Mouse (Mus musculus) neural tube, embryonic 15.5 days (tissue): ENCODE data around the gene Cacna1b. TPM values are rescaled to one million over a fixed set of nuclear protein-coding genes. Genes with fewer than 3 reads are reported as not detected.

Experiments used
- ATAC-seq: fragments of 200-750 bp; cut with Nextera tagmentation; 2 replicates; pipeline ENCODE4 v1.8.0; 2017; ENCODE audit warnings: mild to moderate bottlenecking, moderate TSS enrichment, moderate library complexity; ENCODE audit not compliant: low FRiP score
- H3K27ac ChIP-seq: fragments of 300-500 bp; sonication (generic); replicated peaks from 2 replicates; pipeline ENCODE4 v1.5.1; 2015; ENCODE audit warnings: mild to moderate bottlenecking, inconsistent platforms
- H3K27me3 ChIP-seq: fragments of 300-500 bp; sonication (generic); replicated peaks from 2 replicates; pipeline ENCODE4 v1.6.1; 2015; ENCODE audit warnings: inconsistent platforms
- H3K36me3 ChIP-seq: fragments of 300-500 bp; sonication (generic); 2 replicates; pipeline ENCODE4 v1.6.1; 2015; ENCODE audit warnings: inconsistent platforms
- H3K4me1 ChIP-seq: fragments of 300-500 bp; sonication (generic); 2 replicates; pipeline ENCODE4 v1.6.1; 2015; ENCODE audit warnings: inconsistent platforms
- H3K4me2 ChIP-seq: fragments of 300-500 bp; sonication (generic); 2 replicates; pipeline ENCODE4 v1.6.1; 2015; ENCODE audit warnings: inconsistent platforms, mild to moderate bottlenecking, moderate library complexity
- H3K4me3 ChIP-seq: fragments of 300-500 bp; sonication (generic); replicated peaks from 2 replicates; pipeline ENCODE4 v1.5.1; 2015; ENCODE audit warnings: mild to moderate bottlenecking, inconsistent platforms
- H3K9ac ChIP-seq: fragments of 300-500 bp; sonication (generic); replicated peaks from 2 replicates; pipeline ENCODE4 v1.6.1; 2015; ENCODE audit warnings: mild to moderate bottlenecking, inconsistent platforms
- H3K9me3 ChIP-seq: fragments of 300-500 bp; sonication (generic); replicated peaks from 2 replicates; pipeline ENCODE4 v1.6.1; 2016; ENCODE audit warnings: inconsistent platforms
- WGBS: fragments of 180-500 bp; shearing (Covaris S2); methylation state at CpG from one replicate; pipeline ENCODE4 v1.1.7; 2015; ENCODE audit warnings: mixed read lengths; 5-methylcytosine and 5-hydroxymethylcytosine counted together
- polyA plus RNA-seq: library from polyadenylated mRNA; unstranded; fragments of >200 nt; fragmentation: Nextera tagmentation; extraction: Ambion mirVana; gene quantifications from 2 replicates; pipeline ENCODE4 v1.2.1, GENCODE M21; 2015

The Cacna1b gene
- polyA plus RNA-seq, 1 experiment from 2014 or later: 16.0 TPM

- no peak overlapping the region for H3K4me2 ChIP-seq
- no peak overlapping the region for H3K9ac ChIP-seq
- H3K9me3 ChIP-seq: no peaks in the 10 kb centered on the region
- peaks cover 62% of the 10 kb centered on the region for H3K36me3 ChIP-seq
- H3K27me3 ChIP-seq: no peaks in the 10 kb centered on the region
- H3K4me1 ChIP-seq: no peaks in the 10 kb centered on the region
- ATAC-seq: no peak
- H3K4me3 ChIP-seq: no peak overlapping the region
- H3K27ac ChIP-seq: no peak overlapping the region
- 93% methylated on average over 7 of the region's 7 CpGs for WGBS
These were observed 45.0 kb downstream of the Cacna1b start for GRCm38 (mm10) chr2:24717963-24718362.

GRCm38 (mm10) chr2:24717461-24717860, 45.5 kb downstream of the Cacna1b start:
- Histone ChIP-seq H3K9me3 (no peaks in the 10 kb centered on the region), H3K4me2 (no peak overlapping the region), H3K4me1 (no peaks in the 10 kb centered on the region), H3K4me3 (no peak overlapping the region), H3K36me3 (peaks cover 60% of the 10 kb centered on the region), H3K27ac (no peak overlapping the region), H3K9ac (no peak overlapping the region), H3K27me3 (no peaks in the 10 kb centered on the region)
- ATAC-seq: no peak
- WGBS: 83% methylated on average over 4 of the region's 4 CpGs

GRCm38 (mm10) chr2:24705929-24706328, 57.0 kb downstream of the Cacna1b start:
- H3K27me3 ChIP-seq: no peaks in the 10 kb centered on the region
- H3K4me2 ChIP-seq: no peak overlapping the region
- H3K4me3 ChIP-seq: no peak overlapping the region
- H3K36me3 ChIP-seq: peaks cover 53% of the 10 kb centered on the region
- no peaks in the 10 kb centered on the region for H3K4me1 ChIP-seq
- WGBS: 82% methylated on average over 10 of the region's 10 CpGs
- H3K9me3 ChIP-seq: 0 out of 2 replicates have a peak, but pooled peaks cover 5% of the 10 kb centered on the region
- no peak overlapping the region for H3K9ac ChIP-seq
- no peak overlapping the region for H3K27ac ChIP-seq
- 0 out of 2 replicates have a peak, but pooled peaks have one; percentile 42 for ATAC-seq

DNA sequence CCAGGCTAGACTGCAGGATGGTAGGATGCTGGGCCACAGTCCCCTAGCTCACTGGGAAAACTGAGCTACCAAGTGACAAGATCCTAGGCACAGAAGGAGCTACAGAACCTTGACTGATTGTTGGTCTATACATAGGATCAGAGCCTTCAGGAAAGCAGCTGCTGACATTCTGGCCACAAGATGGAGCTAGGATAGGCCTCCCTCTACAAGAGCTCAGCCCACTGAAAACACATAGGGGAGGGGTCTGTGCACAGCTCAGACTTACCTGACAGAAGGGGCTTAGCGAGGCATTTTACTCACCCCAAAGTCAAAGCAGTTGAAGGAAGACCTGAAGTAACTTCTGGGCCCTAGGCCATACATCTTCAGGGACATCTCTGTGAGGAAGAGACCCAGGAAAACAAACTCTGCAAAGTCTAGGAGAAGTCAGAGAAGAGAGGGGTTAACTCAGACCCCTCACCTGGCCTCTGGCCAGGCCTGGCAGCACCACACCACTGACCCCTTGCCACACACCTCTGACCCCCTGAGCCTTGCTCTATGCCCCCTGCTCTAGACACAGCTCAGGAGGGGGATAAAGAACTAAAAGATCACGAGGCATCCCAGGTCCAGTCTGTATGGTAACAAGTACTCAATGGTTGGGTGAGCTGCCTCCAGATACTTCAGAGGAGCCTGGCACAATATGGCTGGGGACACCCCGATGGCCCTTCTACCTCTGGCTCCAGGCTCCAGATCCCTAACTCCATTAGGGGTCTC, 60.6 kb downstream of the Cacna1b start:
- H3K4me2 ChIP-seq: no peak overlapping the region
- no peaks in the 10 kb centered on the region for H3K4me1 ChIP-seq
- no peak overlapping the region for H3K4me3 ChIP-seq
- H3K27ac ChIP-seq: no peak overlapping the region
- H3K27me3 ChIP-seq: no peaks in the 10 kb centered on the region
- H3K9ac ChIP-seq: no peak overlapping the region
- WGBS: 81% methylated on average over 3 of the region's 3 CpGs
- ATAC-seq: no peak
- peaks cover 89% of the 10 kb centered on the region for H3K36me3 ChIP-seq
- no peaks in the 10 kb centered on the region for H3K9me3 ChIP-seq

DNA sequence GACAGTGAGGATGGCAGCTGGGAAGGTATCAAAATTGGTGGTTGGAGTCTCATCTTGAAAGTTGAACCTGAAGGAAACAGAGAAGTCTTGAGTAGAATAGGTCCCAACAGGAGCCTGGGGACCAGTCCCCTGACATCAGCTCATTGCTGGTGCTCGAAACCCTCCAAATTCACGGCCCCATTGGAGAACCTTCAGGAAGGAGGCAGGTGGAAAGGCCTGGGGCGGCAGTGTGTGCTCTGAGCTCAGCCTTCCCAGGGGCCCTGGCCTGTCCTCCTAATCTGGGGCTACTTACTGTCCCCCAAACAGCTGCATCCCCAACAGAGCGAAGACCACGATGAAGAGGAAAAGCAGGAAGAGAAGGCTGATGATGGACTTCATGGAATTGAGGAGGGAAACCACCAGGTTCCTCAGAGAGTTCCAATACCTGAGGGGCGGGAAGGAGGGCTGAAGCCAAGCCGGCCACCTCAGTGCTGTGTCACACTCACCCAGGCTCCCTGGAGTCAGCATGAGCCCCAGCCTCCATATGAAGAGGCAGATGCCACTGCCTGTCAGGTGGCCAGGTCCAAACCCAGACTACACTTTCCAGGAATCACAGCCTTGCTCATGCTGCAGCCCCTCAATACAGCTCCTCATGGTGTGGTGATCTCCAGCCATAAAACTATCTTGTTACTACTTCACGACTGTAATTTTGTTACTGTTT, 65.5 kb downstream of the Cacna1b start:
- Histone ChIP-seq H3K4me2 (no peak overlapping the region), H3K4me3 (no peak overlapping the region), H3K27ac (no peak overlapping the region), H3K4me1 (no peaks in the 10 kb centered on the region), H3K27me3 (no peaks in the 10 kb centered on the region), H3K36me3 (peaks cover 62% of the 10 kb centered on the region), H3K9ac (no peak overlapping the region), H3K9me3 (no peaks in the 10 kb centered on the region)
- ATAC-seq: no peak
- WGBS: 91% methylated on average over 8 of the region's 8 CpGs

GRCm38 (mm10) chr2:24692371-24692770, 70.6 kb downstream of the Cacna1b start:
- Histone ChIP-seq H3K36me3 (peaks cover 49% of the 10 kb centered on the region), H3K27me3 (no peaks in the 10 kb centered on the region), H3K9me3 (no peaks in the 10 kb centered on the region), H3K4me3 (no peak overlapping the region), H3K4me1 (no peaks in the 10 kb centered on the region), H3K9ac (no peak overlapping the region), H3K27ac (no peak overlapping the region), H3K4me2 (no peak overlapping the region)
- WGBS: 96% methylated on average over 2 of the region's 2 CpGs
- ATAC-seq: no peak

- no peak for ATAC-seq
- Histone ChIP-seq H3K36me3 (peaks cover 65% of the 10 kb centered on the region), H3K27me3 (no peaks in the 10 kb centered on the region), H3K9ac (no peak overlapping the region), H3K4me2 (no peak overlapping the region), H3K4me1 (no peaks in the 10 kb centered on the region), H3K9me3 (no peaks in the 10 kb centered on the region), H3K4me3 (no peak overlapping the region), H3K27ac (no peak overlapping the region)
- 100% methylated on average over 2 of the region's 2 CpGs for WGBS
These were observed 72.6 kb downstream of the Cacna1b start for GRCm38 (mm10) chr2:24690356-24690755.

- H3K4me1 ChIP-seq: no peaks in the 10 kb centered on the region
- H3K36me3 ChIP-seq: peaks cover 77% of the 10 kb centered on the region
- no peak overlapping the region for H3K4me3 ChIP-seq
- H3K4me2 ChIP-seq: no peak overlapping the region
- H3K27ac ChIP-seq: no peak overlapping the region
- 74% methylated on average over 5 of the region's 5 CpGs for WGBS
- H3K9ac ChIP-seq: no peak overlapping the region
- H3K9me3 ChIP-seq: no peaks in the 10 kb centered on the region
- H3K27me3 ChIP-seq: no peaks in the 10 kb centered on the region
- no peak for ATAC-seq
These were observed 77.6 kb downstream of the Cacna1b start for GRCm38 (mm10) chr2:24685347-24685746.

GRCm38 (mm10) chr2:24684796-24685195, 78.2 kb downstream of the Cacna1b start:
- Histone ChIP-seq H3K9ac (no peak overlapping the region), H3K4me3 (no peak overlapping the region), H3K4me2 (no peak overlapping the region), H3K27me3 (no peaks in the 10 kb centered on the region), H3K9me3 (no peaks in the 10 kb centered on the region), H3K4me1 (no peaks in the 10 kb centered on the region), H3K27ac (no peak overlapping the region), H3K36me3 (peaks cover 72% of the 10 kb centered on the region)
- 93% methylated on average over 4 of the region's 4 CpGs for WGBS
- ATAC-seq: no peak

DNA sequence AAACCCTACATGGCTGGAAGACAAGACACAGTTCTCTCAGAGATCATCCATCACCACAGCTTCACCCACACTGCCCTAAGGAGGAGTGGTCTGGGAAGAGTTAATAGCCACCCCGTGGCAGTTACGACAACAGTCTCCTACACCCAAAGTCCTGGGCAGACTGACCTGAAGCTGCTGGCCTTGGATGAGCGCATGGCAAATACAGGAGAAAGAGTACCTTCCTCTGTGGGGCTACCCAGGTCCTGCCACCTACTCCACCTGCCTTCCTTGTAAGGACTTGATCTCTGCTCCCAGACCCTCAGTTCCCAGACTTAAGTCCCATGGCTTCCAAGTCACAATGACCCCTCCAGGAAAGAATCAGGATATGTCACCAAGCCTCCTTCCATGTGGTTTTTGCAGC, 79.7 kb downstream of the Cacna1b start:
- 81% methylated on average over 3 of the region's 3 CpGs for WGBS

DNA sequence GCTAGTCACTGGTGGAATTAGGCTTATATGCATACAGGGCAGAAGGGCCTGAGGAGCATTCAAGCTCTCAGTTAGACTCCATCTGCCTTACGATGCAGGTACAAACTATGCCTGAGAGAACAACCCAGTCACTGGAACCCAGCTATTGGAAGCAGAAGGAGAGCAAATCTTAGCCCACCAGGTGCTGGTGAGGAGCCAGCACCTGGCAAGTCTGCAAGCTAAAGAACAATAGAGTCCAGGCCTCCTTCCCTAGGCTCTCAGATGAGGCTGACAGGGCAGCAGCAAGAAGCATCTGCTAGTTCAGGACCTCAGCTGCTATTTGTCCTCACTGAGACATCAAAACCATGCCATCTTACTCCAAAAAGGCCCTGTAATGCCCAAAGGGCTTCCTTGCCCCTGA, 82.2 kb downstream of the Cacna1b start:
- WGBS: 84% methylated on average over 1 of the region's 1 CpGs
- Histone ChIP-seq H3K36me3 (peaks cover 60% of the 10 kb centered on the region), H3K4me2 (no peak overlapping the region), H3K9me3 (no peaks in the 10 kb centered on the region), H3K4me1 (no peaks in the 10 kb centered on the region), H3K27me3 (no peaks in the 10 kb centered on the region), H3K4me3 (no peak overlapping the region), H3K9ac (no peak overlapping the region), H3K27ac (no peak overlapping the region)
- ATAC-seq: no peak

More for the DNA sequence above, 79.7 kb downstream of the Cacna1b start:
- H3K36me3 ChIP-seq: peaks cover 65% of the 10 kb centered on the region
- H3K4me2 ChIP-seq: no peak overlapping the region
- H3K4me3 ChIP-seq: no peak overlapping the region
- no peak for ATAC-seq
- no peak overlapping the region for H3K9ac ChIP-seq
- H3K9me3 ChIP-seq: no peaks in the 10 kb centered on the region
- H3K27me3 ChIP-seq: no peaks in the 10 kb centered on the region
- H3K4me1 ChIP-seq: no peaks in the 10 kb centered on the region
- no peak overlapping the region for H3K27ac ChIP-seq

GRCm38 (mm10) chr2:24680176-24680575, 82.8 kb downstream of the Cacna1b start:
- Histone ChIP-seq H3K36me3 (peaks cover 56% of the 10 kb centered on the region), H3K27ac (no peak overlapping the region), H3K9ac (no peak overlapping the region), H3K4me1 (no peaks in the 10 kb centered on the region), H3K27me3 (no peaks in the 10 kb centered on the region), H3K4me3 (no peak overlapping the region), H3K9me3 (no peaks in the 10 kb centered on the region), H3K4me2 (no peak overlapping the region)
- ATAC-seq: no peak
- WGBS: 95% methylated on average over 2 of the region's 2 CpGs
